Mouse (Mus musculus) spleen, adult 2 months (tissue): Measurements from ENCODE around the gene Stx3.

Source experiments
- CTCF ChIP-seq: fragments of 200-500 bp; IDR thresholded peaks from 2 replicates; pipeline ENCODE4 v1.5.1; 2011; ENCODE audit warnings: mild to moderate bottlenecking, inconsistent platforms; ENCODE audit not compliant: insufficient read depth, insufficient read length, insufficient replicate concordance; ENCODE audit errors: extremely low read depth
- POLR2A ChIP-seq: fragments of 200-500 bp; IDR thresholded peaks from 2 replicates; pipeline ENCODE4 v1.6.1; 2011; ENCODE audit warnings: low read depth, low read length, inconsistent platforms

GRCm38 (mm10) chr19:11846333-11846732 is 27.1 kb upstream of the Stx3 start:
- TF ChIP-seq CTCF: no peak
- no peak for TF ChIP-seq POLR2A
